Mouse (Mus musculus) heart, postnatal 25 days (tissue): Measurements from ENCODE around the gene Heg1. TPM values are rescaled to one million over a fixed set of nuclear protein-coding genes. Genes with fewer than 3 reads are reported as not detected.

Experiments used
- DNase-seq: peaks from one replicate; pipeline ENCODE4 v3.0.0; 2022; ENCODE audit warnings: low spot score
- intact Hi-C: fragments of 180-260 bp; cut with DNase I; formaldehyde crosslinking; loops from one replicate; pipeline ENCODE4 v1.15.1; 2025
- total RNA-seq, 2 experiments: library from RNA; stranded (reverse); gene quantifications; 2 replicates each; pipeline ENCODE4 v1.2.3; 2021

Heg1 gene
- total RNA-seq, 2 experiments from 2014 or later: 155 to 170 TPM

DNA sequence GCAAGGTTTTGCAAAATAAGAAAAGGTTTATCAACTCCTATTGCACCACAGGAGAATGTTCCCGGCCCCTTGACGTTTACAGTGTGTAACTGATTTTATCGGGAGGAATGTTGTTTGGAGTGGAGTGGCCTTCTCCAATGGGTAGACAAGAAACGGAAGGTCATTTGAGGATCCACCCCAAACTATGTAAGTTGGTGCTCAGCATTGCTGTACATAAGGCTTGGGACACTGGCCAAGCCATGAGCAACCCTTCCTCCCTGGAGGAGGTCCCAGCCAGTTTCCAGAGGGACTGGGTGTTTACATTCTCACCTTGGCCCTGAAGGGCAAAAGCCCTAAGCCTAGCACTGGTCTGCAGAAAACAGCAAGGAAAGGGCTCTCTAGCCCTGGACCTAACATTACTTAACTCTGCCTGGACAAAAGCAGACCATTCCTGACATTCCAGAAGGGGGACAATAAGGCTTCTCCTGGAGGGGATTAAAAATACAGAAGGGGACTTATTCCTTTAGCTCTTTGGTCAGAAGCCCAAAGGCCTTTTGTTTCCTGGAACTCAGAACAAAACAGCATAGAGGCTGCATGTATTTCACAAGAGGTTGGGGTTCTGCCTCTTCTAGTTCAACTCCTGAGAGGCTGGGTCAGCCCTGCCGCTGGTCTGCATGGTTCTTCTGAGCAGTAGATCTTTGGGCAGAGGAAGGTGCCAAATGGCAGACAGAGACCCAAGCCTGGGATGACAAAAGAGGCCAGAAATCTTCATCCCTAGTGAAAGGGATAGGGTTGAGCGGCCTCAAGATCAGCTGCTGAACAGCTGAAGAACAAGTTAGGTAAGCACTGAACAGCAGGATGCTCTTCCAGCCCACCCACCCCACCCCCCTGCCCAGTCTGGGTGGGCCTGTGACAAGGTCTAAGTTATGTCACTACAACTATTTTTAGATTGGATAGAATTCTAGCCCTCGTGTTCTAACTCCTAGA is 7.5 kb upstream of the Heg1 start:
- intact Hi-C loops: loop anchor here (5.0 kb wide), 1 partner anchor 36 kb away; no protein-coding TSS in a partner anchor
- DNase-seq: peak; percentile 72

DNA sequence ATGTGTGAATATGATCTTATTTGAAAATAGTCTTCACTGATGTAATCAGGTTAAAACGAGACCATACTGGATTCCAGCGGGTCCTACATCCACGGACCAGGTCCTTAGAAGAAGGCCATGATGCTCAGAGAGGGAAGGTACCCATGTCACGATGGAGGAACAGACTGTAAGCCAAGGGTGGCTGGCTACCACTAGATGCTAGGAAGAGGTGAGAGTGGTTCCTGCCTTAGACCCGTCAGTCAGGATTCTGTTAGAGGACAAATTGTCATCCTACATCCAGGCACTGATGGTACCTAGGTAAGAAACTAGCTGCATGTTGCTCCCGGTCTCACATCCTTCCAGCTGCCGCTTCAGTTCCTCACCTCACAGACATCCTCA is 6.9 kb upstream of the Heg1 start:
- DNase-seq: no peak
- intact Hi-C loops: loop anchor here (5.0 kb wide), 1 partner anchor 35 kb away; no protein-coding TSS in a partner anchor

DNA sequence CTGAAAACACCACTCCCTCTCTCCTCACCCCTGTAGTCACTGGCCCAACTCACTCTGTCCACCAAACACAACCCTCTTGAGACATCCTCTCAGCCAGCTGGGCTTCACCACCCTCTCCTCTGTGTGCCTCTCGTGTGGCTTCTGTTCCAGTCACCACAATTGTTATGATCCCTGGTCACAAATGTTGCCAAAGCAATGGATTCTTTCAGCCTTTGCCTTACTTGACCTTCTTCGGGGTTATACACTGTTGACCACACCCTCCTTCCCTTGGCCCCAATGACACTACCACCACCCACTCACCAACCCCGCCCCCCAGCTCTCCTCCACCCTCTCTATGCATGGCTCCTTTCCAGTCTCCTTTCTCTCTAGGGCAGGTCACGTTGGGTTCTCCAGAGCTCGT is 6.3 kb upstream of the Heg1 start:
- intact Hi-C loops: loop anchor here (5.0 kb wide), 1 partner anchor 34 kb away; no protein-coding TSS in a partner anchor
- DNase-seq: peak; percentile 70

GRCm38 (mm10) chr16:33680271-33680670 is 3.9 kb upstream of the Heg1 start:
- no peak for DNase-seq

DNA sequence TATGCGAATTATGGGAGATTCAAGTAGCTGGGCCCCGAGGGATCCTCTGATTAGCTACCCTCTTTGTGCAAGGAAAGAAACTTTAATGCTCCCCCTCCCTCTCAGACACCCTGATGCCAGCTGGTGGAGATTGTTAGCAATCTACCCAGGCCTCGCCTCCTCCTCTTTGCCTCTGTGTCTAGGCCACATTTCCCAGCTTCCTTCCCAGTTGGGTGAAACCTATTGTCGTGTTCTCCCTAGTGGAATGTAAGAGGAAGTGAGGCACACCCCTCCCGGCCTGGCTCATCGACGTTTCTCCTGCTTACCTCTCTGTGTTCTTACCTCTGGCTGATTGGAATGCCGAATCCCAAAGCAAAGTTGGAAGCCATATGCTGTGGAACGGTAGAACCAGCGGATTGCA is 3.4 kb upstream of the Heg1 start:
- no peak for DNase-seq
- intact Hi-C loops: no loop called here

More at GRCm38 (mm10) chr16:33680271-33680670, 3.9 kb upstream of the Heg1 start:
- intact Hi-C loops: no loop called here

DNA sequence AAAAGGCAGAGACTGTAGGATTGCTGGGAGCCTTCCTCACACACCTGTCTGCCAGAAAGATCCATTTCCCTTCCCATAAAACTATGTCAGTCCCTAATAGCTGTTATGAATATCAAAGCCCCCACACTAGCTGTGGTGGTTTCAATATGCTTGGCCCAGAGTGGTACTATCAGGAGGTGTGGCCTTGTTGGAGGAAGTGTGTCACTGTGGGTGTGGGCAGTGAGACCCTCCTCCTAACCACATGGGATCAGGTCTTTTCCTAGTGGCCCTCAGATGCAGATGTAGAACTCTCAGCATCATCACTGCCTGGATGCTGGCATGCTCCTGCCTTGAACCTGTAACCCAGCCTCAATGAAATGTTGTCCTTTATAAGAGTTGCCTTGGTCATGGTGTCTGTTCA is 2.5 kb upstream of the Heg1 start:
- intact Hi-C loops: no loop called here
- DNase-seq: no peak

GRCm38 (mm10) chr16:33682651-33683050 is 1.5 kb upstream of the Heg1 start:
- intact Hi-C loops: no loop called here
- DNase-seq: no peak

DNA sequence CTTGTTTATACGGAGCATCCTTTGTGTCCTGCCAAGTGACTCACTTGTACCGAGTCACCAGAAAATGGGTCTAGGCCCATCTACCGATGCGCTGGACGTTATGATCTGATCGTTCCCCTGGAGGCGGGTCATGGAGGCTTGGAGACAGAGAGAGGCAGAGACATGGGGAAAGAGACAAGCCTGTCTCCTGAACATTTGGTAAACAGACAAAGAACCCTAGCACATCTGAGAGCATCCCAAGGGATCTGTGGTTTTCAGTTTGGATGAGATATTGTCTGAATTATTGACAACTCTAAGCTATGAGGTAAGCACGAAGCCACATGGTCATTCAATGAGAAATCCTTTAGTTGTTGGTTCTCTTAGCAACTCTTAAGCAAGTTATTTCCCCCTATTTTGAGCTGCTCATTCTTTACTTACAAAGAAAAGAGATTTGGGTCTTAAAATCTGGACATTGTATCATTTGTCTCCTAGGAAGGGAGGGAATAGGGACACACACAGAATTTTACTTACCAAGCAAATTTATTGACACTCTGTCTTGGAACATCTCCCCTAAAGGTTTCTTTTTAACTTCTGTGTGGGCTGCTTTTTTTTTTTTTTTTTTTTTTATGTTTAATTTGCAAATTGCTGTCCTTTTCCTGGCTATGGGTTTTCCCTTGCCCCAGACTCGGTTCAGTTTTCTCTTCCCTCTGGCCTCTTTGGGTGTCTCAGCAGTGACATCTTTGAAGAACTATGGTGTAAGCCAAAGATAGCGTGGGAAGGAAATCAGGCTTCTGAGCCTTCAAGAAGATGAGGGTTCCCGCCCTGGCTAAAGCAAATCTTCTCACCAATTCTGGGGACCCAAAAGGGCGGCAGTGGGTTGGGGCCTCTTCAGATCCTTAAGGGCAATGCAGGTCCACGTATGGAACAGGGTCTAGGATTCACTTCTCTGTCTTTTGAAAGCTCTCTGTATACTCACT is 686 bp upstream of the Heg1 start:
- intact Hi-C loops: loop anchor here (2.0 kb wide), 1 partner anchor 101 kb away; no protein-coding TSS in a partner anchor
- no peak for DNase-seq

GRCm38 (mm10) chr16:33684703-33685701 is 832 bp downstream of the Heg1 start:
- intact Hi-C loops: loop anchor here (2.0 to 5.0 kb wide), 3 partner anchors 42 to 123 kb away; no protein-coding TSS in a partner anchor
- DNase-seq: no peak

DNA sequence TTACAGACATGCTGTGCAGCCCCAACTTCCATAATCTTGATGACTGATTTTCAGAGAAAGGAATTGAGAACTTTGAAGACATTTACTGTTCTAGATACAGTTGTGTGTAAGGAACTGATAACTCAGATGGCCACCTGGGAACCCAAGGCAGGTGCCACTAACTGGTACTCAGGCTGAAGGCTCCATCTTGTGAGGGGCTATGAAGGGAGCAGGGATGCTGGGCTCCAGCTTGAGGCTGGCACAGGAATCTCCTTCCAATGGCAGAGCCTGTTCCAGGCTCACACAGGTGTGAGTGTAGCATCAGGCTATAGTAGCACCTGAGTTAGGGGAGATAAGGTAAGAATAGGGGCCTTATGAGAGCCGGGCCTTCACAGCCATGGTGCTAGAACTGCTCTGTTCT is 1.9 kb downstream of the Heg1 start:
- DNase-seq: no peak
- intact Hi-C loops: loop anchor here (5.0 kb wide), 2 partner anchors 41 to 124 kb away; no protein-coding TSS in a partner anchor

DNA sequence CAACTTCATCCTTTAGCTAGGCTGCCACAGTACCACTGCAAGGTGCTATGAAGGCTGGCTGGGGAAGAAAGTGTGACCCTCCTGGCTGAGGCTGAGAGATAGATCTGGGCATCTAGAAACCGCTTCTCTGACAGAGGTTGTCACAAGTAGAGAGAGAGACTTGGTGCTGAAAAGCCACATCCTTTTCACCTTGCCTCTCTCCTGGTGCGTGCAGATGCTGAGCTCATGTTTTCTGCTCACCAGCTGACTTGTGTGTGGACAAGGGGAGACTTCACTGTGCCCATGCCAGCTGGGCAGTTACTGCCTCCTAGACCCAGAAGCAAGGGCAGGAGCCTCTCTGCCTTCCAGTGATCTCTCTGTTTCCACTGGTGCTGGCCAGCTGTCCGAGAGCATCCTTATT is 3.6 kb downstream of the Heg1 start:
- DNase-seq: no peak
- intact Hi-C loops: loop anchor here (5.0 kb wide), 2 partner anchors 40 to 125 kb away; no protein-coding TSS in a partner anchor

DNA sequence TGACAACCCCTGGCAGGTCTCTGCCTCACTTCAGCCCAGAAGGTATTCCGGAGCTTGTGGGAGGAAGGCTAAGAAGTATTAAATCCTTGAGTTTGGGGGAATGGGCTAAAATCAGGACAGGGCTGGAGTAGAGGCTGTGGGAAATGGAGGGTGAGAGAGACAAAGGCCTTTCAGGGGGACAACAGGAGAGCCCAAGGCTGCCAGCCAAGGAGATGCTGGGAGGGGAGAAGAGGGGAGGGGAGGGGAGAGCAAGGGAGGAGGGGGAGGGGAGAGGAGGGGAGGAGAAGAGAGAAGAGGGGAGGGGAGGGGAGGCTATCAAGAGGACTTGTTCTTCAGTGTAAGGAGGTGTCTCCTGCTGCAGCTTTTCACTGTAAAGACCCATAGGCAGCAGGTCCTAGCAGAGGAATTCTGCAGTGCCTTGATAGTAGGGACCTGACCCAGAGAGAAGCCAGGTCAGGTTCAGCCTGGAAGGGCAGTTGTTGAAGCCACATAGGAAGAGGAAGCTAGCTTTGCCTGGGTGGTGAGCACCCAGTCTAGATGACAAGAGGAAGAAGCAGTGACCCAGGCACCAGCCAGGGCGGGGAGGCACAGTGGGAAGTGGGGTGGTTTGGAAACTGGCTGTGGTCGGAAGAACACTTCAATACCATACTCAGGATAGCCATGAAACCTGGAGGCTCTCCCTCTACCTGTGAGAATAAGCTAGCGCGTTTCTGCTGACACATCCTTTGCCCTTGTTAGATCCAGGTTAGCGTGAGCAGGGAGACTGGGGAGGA is 7.0 kb downstream of the Heg1 start:
- intact Hi-C loops: no loop called here
- DNase-seq: no peak

- DNase-seq: no peak
- intact Hi-C loops: no loop called here
Observed at GRCm38 (mm10) chr16:33693553-33693952, 9.4 kb downstream of the Heg1 start.

- DNase-seq: peak; percentile 65
- intact Hi-C loops: loop anchor here (5.0 kb wide), 1 partner anchor 35 kb away; no protein-coding TSS in a partner anchor
Observed at GRCm38 (mm10) chr16:33696811-33697575, 12.8 kb downstream of the Heg1 start.

DNA sequence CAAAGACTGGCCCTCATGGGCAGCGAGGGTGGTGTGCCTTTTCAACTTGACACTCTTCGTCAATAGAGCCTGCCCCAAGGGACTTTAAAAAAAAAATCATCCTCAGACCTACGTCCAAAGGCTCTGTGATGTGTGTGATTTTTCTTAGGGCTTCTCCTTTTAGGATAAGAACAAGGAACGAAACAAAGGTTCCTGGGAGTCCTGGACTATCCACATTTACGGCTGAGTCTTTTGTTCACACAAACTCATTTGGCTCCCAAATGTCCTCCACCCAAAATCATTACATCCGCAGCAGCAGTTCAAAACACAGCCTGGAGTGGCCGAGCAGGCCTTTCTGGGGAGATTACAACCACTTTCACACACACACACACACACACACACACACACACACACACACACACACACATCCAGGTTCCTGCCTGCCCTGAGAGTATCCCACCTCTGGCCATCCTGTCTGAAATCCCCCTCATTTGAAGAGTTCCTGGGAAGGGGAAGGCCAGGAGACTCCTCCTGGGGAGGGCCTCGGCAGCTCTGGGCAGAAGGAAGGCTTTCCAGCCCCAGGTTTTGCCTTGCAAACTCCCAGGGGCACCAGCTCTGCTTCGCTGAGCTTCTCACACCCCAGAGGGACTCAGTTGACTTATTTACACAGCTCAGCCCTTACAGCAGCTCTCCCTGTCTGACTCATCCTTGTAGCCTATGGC is 13.6 kb downstream of the Heg1 start:
- intact Hi-C loops: loop anchor here (5.0 kb wide), 1 partner anchor 35 kb away; no protein-coding TSS in a partner anchor

GRCm38 (mm10) chr16:33698277-33698790 is 14.2 kb downstream of the Heg1 start:
- DNase-seq: no peak
- intact Hi-C loops: loop anchor here (5.0 kb wide), 1 partner anchor 34 kb away; no protein-coding TSS in a partner anchor

More for the DNA sequence above, 13.6 kb downstream of the Heg1 start:
- no peak for DNase-seq
